Mouse (Mus musculus): ENCODE data around the gene Vwa8. TPM values are rescaled to one million over a fixed set of nuclear protein-coding genes. Genes with fewer than 3 reads are reported as not detected.
"Not testable (repeated sequence)": the region's sequence is repeated elsewhere in the genome, so short reads cannot be mapped to it uniquely, and the experiment has no call there.

The Vwa8 gene
- total RNA-seq, 2 experiments from 2014 or later, result 54.5 to 69.9 TPM

DNA sequence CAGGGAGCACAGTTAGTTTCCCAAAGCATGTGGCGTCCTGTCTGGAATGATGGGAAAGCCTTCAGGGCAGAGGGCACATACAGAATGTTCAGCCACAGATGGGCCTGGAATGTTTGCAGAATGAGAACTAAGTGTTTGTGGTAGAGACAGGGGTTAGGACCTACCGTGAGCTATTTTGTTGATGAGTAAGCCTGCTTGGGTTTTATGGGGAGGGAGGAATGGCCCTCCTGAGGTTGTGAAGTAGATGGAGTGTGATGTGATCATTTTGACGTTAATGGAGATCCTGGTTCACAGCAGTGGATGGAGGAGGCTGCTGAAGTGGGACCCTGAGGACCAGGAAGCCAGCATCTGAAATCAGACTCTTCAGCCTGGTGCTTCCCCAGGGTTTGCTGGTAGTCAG, 86.9 kb downstream of the Vwa8 start:
- no peak for DNase-seq
- intact Hi-C loops (cut with DNase I; ENCODE audit: low total_unique reads), result no loop called here

DNA sequence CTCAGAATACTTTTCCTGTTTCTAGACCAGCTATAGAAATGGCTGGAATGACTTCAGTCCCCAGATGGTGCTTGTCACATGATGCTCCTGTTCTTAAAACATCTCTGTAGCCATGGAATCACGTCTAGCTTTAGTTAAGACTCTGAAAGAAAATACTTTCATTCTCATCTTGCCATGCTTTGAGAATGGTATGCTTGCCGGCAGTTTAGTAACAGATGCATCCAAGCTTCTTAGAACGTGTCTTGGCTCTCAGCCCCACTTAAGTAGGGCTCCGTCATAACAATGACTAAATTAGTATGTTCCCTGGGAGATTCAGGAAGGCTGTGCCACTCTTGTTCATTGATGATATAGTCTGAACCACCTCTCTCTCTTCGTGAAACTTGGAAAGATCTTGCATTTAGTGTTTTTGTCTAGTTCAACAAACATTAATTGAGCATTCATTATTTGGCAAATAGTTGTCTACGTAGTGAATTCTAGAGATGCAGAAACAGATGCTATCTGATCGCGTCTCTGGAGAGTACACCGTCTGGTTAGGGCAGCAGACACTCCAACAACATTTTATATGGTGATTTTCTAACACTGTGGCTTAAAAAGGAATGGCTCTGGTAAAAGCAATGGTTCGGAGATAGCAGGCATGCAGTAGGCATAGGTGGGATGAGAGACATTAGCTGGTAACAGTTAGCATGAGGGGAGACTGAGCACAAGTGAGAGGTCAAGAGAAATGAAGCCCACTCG, 93.1 kb downstream of the Vwa8 start:
- intact Hi-C loops (cut with DNase I; ENCODE audit: low total_unique reads), result no loop called here
- no peak for DNase-seq

DNA sequence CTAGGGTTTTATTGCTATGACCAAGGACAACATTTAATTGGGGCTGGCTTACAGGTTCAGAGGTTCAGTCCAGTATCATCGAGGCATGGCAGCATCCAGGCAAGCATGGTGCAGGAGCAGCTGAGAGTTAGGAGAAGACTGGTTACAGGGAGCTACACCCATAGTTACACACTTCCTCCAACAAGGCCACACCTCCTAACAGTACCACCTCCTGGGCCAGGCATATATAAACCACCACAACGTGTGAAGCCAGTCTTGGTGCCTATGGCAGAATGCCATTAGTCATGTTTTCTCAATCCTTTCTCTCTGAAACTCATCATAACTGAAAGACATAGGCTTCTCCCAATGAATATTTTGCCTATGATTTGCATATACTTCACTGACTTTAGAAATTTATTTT, 106.9 kb downstream of the Vwa8 start:
- intact Hi-C loops (cut with DNase I; ENCODE audit: low total_unique reads), result no loop called here

DNA sequence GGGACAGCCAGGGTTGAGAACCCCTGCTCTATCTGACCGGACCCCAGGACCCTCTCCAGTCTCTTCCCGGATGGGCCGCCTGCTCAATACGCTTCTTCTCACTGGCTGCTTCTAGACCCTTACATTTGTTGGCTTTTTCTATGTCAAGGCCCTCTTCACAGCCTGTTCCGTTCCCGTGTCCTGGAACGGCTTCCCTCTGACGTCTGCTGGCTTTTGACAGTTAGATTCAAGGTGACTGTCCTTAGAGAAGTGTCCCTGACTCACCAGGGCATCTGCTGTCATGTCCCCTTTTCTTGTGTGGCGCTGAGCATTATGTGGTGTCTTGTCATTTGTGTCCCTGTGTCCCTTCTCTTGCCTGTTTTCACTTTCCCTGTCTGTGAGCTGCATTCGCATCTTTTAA, 121.8 kb downstream of the Vwa8 start:
- DNase-seq, result no peak
- intact Hi-C loops (cut with DNase I; ENCODE audit: low total_unique reads), result no loop called here

More for the DNA sequence above, 106.9 kb downstream of the Vwa8 start:
- DNase-seq, result no peak

DNA sequence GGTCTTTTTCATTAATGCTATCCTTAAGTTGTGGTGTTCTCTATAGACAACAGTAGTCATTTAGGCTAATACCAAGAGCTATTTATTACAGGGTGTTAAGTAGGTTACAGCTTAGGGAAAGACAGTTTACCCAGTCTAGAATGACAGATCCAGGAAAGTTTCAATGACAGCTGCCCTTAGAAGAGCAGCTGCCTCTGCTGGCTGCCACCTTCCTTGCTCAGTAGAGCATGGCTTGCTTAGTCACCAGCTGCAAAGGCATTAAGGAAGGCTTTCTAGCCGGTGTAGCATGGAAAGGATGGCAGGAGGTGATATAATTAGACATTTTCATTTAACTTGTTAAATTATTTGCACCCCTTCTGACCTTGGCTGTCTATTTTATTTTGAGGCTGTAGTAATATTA, 123.6 kb downstream of the Vwa8 start:
- intact Hi-C loops (cut with DNase I; ENCODE audit: low total_unique reads), result no loop called here
- no peak for DNase-seq

DNA sequence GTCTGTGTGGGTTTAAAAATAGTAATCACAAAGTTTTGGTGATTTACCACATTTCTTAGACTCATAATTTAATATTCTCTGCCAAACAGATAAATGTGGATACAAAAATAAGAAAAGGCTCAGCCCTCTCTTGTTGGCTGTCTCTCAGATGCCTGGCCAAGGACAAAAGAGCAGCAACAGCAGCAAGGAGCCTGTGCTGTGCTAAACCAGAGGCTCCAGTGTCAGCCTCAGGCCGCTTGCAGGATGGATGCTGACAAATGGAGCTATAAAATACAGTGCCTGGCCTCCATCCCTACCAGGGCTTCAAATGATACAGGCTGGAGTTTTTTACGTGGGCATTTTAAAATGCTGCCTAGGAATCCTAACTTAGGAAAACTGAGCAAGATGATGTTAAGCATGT, 134.3 kb downstream of the Vwa8 start:
- no peak for DNase-seq
- intact Hi-C loops (cut with DNase I; ENCODE audit: low total_unique reads), result loop anchor here (10.0 kb wide), 1 partner anchor 308 kb away; no protein-coding TSS in a partner anchor

DNA sequence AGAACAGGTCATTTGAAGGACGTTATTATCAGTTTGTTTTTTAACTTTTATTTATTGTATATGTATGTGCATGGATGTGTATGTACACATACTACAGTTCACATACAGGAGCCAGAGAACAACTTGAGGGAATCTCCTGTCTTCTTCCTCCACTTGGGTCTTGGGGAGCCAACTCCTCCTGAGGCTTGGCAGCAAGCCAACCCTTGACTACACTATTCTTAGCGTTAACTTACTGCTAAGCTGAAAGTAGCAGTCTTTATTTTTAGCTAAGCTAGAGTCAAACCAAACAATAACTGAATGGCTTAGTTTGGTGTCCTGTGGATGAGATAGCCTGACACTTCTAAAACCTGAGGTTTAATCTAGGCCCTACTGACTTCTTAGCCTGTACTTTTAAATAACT, 135.4 kb downstream of the Vwa8 start:
- intact Hi-C loops (cut with DNase I; ENCODE audit: low total_unique reads), result loop anchor here (10.0 kb wide), 1 partner anchor 309 kb away; no protein-coding TSS in a partner anchor
- no peak for DNase-seq

DNA sequence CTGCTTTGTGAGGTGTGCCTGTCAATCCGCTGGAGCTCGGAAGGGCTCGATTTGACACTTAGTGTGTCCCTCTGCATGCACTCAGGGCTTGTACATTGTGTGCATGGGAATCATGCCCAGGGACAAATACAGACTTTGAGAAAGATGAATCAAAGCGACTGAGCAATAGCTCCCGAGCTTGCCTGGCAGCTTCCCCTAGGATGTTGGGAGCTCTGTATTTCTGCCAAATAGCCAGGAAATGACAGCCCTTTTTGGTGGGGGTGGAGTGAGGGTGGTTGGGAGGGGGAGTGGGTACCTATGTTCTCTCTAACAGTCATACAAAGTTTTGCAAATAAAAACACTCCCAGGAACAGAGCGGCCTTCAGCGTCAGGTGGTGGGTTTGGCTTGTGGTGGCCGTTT, 138.7 kb downstream of the Vwa8 start:
- intact Hi-C loops (cut with DNase I; ENCODE audit: low total_unique reads), result loop anchor here (10.0 kb wide), 1 partner anchor 313 kb away; no protein-coding TSS in a partner anchor

DNA sequence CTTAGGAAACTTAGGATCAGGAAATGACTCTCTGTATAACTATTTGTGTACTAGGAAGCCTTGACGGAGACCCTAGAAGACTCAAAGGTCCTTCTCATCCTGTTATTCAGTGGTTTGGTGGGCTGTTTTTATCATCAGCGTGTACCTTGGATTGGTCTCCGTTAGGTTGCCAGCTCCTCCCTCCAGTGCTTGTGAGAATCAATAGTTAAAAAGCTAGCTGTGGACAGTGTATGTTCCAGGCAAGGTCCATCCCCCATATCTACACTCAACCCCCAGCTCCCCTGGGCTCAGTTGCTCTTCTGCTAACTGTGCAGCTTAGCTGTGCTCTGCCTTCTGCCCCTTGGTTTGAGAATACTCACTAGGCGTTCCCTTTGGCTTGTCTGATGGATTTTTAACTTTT, 143.6 kb downstream of the Vwa8 start:
- no peak for DNase-seq
- intact Hi-C loops (cut with DNase I; ENCODE audit: low total_unique reads), result no loop called here

More for the DNA sequence above, 138.7 kb downstream of the Vwa8 start:
- DNase-seq, result no peak

DNA sequence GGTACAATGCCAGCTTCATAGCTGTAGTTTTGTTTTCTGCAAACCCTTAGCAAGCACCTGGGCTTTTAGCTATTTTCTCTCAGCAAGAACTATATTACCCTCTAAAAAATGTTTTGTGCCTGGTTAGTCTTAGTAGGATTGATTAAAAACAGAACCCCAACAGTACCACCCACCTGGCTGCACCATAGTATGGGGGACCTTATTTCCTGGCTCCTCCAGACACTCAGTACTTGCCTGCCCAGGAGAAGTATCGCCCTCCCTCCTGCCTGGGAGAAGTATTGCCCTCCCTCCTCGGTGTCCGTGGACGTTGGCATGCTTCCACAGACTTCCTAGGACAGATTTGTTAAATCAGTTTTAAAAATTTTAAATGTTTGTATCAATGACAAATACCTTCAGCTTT, 144.7 kb downstream of the Vwa8 start:
- intact Hi-C loops (cut with DNase I; ENCODE audit: low total_unique reads), result no loop called here
- no peak for DNase-seq

DNA sequence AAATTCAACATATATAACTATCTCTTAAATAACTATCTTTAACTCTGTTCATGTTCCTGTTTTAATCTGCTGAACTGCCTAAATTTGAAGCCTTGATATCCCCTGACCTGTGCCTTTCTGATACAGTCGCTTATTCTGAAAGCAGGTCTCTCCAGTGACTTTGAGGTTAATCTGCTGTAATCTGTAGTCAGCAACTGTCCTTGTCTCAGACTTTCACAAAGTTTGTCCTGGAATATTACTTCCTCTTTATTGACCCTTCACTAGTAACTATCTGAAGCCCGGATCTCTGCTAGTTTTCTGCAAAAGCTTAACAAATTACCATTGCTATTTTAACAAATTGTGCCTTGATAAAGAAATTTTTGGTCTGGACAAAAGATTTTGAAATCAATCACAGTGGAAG, 147.5 kb downstream of the Vwa8 start:
- intact Hi-C loops (cut with DNase I; ENCODE audit: low total_unique reads), result no loop called here
- DNase-seq, result no peak

DNA sequence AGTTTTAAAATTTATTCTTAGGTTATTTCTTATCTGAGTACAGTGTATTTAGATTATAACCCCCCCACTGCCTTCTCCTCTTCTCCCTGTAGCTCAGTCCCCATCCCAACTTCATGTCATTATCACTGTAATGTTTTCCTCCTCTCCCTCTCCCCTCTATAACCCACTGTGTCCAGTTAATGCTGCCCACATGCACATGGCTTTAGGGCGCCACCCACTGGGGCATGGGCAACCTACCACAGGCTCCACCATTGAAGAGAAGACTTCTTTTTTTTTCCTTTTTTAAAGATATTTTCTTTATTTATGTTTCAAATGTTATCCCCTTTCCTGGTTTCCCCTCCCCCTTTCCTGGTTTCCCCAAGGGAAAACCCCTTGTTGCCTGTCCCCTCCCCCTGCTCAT, 154.7 kb downstream of the Vwa8 start:
- intact Hi-C loops (cut with DNase I; ENCODE audit: low total_unique reads), result no loop called here
- DNase-seq, result peak; percentile 23

DNA sequence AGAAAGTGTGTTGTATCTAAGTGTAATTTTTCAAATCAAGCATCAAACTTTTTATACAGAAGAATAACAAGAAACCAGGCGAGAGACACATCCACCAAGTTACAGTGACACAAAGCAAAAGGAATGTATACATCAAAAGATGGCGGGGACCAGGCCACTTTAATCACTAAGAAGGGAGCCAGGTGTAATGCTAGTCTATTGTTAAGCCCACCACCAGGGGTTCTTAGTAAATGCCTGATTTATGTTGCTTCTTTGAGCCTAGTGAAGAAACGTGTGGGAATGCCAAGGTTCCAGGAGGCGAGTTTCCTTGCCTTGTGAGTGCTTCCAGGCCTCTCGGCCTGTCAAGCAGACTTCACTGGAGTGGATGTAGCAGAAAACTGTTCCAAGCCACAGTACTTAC, 168.9 kb downstream of the Vwa8 start:
- DNase-seq; intact Hi-C loops (cut with DNase I; ENCODE audit: low total_unique reads): not testable (repeated sequence)

DNA sequence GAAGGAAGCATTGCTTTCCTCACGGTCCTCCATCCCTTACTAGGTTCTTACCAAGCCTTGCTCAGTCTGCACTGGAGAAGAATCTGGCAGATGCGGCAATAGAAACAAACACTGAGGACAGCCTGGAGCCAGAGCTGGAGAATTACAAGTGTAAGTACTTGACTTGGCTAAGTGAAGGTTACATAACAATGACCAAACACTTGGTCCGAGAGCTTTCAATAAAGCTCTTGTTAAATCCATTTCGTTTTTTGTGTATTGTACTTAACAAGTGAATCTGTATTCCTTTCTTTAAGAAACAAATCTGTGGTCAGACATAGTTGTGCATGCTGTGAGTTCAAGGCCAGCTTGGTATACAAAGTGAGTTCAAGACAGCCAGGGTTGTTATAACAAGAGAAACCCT, 169.7 kb downstream of the Vwa8 start:
- no peak for DNase-seq
- intact Hi-C loops (cut with DNase I; ENCODE audit: low total_unique reads), result no loop called here

DNA sequence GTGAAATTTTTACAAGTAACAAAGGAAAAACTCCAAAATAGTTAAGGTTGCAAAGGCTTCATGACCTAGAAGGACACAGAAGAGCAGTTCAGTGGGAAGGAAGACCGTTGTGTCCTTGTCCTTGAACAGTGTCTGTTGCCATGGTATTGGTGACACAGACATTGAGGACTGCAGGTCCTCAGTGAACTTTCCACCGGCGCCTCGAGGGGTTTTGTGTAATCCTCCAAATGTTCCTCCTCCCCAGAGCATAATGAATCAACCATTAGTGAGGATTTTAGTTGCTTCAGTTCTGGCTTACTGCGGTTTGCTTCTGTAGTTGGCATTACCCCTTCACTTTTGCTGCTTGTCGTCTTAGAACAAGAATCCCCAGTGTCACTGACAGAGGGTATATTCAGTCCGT, 172.9 kb downstream of the Vwa8 start:
- DNase-seq, result no peak
- intact Hi-C loops (cut with DNase I; ENCODE audit: low total_unique reads), result no loop called here

DNA sequence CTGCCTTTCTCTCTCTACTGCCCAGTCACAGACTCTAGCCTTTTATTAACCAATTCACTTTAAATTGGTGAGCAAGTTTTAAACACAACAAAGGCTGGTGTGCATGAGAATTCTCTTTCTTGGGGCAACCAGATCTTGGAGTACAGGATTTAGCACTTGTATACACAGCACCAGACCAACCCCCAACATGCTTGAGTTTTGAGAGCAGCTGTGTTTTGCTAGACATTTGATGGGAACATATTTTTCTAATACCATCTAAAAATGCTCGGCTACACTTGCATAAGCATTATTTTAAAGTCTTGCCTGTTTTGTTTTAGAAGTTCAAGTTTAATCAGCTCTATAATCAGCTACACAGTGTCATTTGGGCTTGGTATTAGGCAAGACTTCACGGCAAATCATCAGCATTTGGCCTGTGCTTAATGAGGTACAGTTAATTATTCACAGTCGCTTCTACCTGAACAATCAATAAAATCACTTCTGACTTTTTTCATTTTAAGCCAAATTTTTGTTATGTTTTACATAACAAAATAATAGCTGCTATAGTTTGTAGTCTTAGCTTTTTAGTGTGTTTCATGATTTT, 180.2 kb downstream of the Vwa8 start:
- intact Hi-C loops (cut with DNase I; ENCODE audit: low total_unique reads), result no loop called here
- no peak for DNase-seq

DNA sequence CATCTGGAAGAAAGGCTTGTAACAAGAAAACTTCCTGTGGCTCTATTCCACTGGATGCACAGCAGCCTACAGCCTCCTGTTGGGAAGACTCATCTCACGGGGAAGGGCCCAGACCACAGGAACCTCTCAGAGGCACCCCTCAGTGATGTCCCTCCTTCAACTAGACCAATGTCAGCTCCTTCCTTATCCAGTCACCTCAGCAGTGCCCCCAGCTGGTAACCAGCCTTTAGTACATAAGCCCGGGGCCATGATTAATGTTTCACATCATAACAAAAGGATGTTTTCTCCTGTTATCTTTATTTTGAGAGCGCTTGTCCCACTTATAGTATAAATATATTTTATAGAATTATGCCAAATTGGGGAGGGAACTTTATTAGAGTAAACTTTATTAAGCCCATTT, 181.9 kb downstream of the Vwa8 start:
- DNase-seq, result no peak
- intact Hi-C loops (cut with DNase I; ENCODE audit: low total_unique reads), result no loop called here

DNA sequence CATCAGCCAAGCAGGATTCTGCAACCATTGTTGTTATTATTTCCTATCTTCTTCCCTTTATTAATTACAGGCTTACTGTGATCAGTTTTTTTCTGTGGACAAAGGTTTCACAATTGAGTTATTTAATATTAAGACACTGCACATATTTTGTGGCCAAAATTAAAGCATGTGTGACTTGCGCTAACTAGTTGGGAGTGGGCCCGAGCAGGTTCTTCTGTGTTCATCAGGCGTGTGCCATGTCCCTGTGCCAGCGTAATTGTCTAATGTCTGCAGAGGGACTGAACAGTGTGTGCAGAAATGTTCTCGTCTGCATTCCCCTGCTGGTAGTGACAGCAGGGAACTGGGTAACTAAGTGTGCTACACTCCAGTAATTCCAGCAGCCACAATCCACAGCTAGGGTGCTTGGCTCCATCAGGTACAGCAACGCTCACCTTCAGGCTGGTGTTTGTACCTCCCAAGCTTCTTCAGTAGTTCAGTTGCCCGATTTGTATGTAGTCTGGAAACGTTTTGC, 182.4 kb downstream of the Vwa8 start:
- intact Hi-C loops (cut with DNase I; ENCODE audit: low total_unique reads), result no loop called here

DNA sequence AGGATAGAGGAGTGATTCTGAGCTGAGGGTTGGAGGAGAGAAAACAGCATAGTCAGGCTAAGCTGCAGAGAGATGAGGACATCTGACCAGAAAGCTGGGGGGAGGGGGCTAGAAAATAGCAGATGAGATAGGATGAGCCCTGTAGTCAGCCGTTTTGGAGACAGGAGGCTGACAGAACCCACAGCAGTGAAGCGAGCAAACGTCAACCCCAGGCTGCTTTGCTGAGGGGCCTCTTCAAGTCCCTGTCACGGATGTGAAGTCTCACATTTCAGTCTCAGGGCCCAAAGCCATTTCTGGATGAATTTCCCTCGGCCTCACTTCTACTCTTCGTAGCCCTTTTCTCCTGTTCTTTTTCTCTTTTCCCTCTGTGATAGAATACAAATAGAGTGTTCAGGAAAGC, 184.5 kb downstream of the Vwa8 start:
- no peak for DNase-seq
- intact Hi-C loops (cut with DNase I; ENCODE audit: low total_unique reads), result no loop called here

More for the DNA sequence above, 182.4 kb downstream of the Vwa8 start:
- no peak for DNase-seq

DNA sequence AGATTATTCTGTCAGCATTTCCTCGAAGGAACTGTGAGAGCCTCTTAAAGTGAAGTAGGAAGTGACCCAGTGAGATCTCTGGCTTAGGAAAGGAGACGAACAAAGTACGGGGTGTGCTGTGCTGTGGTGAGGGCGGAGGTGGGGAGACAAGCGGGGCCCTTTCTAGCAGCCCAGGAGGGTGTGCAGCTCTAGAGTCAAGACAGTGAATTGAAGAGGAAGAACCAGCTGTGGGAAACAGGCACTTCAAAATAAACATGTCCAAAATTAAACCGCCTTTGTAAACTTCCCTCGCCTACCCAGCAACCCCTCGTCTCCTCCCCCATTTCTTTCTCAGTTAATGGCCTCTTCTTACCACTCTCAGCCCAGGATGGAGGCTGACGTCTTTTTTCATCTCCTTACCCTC, 185.7 kb downstream of the Vwa8 start:
- intact Hi-C loops (cut with DNase I; ENCODE audit: low total_unique reads), result no loop called here
- DNase-seq, result no peak

DNA sequence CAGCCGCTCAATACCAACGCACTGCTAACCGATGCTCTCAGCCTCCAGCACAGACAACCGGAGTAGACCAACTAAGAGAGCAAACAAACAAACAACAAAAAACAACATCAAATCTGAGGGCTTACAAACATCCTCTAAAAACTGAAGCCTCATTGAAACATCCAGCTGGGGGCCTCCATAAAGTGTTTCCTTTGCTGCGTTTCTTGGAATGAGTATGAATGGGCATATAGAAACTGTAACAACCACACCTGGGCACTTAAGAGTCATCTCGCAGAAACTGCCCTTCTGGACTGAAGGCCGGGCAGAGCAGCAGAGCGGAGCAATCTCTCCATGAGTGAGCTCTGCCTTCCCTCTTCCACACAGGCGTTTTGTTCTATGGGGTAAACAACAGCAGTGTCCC, 186.7 kb downstream of the Vwa8 start:
- intact Hi-C loops (cut with DNase I; ENCODE audit: low total_unique reads), result no loop called here
- DNase-seq, result no peak
